Mouse (Mus musculus): Measurements from ENCODE around the gene Hsd3b7. TPM values are rescaled to one million over a fixed set of nuclear protein-coding genes. Genes with fewer than 3 reads are reported as not detected.

Gene Hsd3b7
- total RNA-seq, 1 experiment: 14.7 TPM

DNA sequence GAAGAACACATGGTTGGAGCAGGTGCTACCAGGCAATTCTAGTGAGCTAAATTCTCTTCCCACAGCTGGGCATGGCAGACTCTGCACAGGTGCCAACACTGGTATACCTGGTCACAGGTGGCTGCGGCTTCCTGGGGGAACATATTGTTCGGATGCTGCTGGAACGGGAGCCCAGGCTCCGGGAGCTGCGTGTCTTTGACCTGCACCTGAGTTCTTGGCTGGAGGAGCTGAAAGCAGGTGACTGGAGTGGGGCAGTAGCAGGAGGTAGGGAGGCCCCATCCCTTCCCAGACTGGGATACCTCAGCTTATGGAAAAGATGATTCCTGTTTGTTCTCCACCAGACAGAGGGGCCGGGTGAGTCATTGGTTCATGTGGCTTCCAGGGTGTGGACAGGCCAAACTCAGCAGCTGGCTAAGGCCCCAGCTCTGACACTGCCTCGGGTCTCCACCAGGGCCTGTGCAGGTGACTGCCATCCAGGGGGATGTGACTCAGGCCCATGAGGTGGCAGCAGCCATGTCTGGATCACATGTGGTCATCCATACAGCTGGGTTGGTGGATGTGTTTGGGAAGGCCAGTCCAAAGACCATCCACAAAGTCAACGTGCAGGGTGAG is 712 bp downstream of the Hsd3b7 start:
- no peak for DNase-seq (ENCODE audit: low read depth, low spot score)
- Histone ChIP-seq H3K9ac (ENCODE audit: insufficient read depth, low read depth, low read length, poor library complexity, severe bottlenecking) (peak overlapping the region; percentile 40), H3K4me3 (ENCODE audit: insufficient read depth in 1 of 2, low read depth in 1 of 2, low read length in 2 of 2, poor library complexity in 1 of 2, severe bottlenecking in 1 of 2) (peak overlapping the region; percentile 3 to 61; a peak in 2 of 4 replicates), H3K9me3 (ENCODE audit: control insufficient read depth, insufficient read depth, low read depth, low read length) (no peaks in the 10 kb centered on the region), H3K36me3 (ENCODE audit: control insufficient read depth, insufficient read depth, low read length, poor library complexity, severe bottlenecking) (peaks cover 44% of the 10 kb centered on the region), H3K4me1 (ENCODE audit: control insufficient read depth in 2 of 2, insufficient read depth in 2 of 2, low read length in 2 of 2, poor library complexity in 1 of 2) (peaks cover 0 to 5% of the 10 kb centered on the region in 2 experiments; a peak in 1 of 4 replicates), H3K27ac (ENCODE audit: insufficient read depth, low read depth, low read length, poor library complexity, severe bottlenecking) (no peak overlapping the region)
- TF ChIP-seq ZC3H11A (IDR thresholded peaks at IDR 0.05; ENCODE audit: borderline replicate concordance, low read depth, low read length) (no peak), CHD2 (IDR thresholded peaks at IDR 0.05; ENCODE audit: low read depth, low read length) (no peak), ZNF384 (IDR thresholded peaks at IDR 0.05; ENCODE audit: low read depth, low read length) (no peak), HCFC1 (IDR thresholded peaks at IDR 0.05; ENCODE audit: borderline replicate concordance, insufficient read depth, low read length) (no peak), MAFK (IDR thresholded peaks at IDR 0.05; ENCODE audit: insufficient read depth, low read depth, low read length) (no peak)
- in situ Hi-C loops (cut with MboI; ENCODE audit: low sequenced_read_pairs in 2 of 2, unreplicated experiment in 2 of 2): no loop called here

DNA sequence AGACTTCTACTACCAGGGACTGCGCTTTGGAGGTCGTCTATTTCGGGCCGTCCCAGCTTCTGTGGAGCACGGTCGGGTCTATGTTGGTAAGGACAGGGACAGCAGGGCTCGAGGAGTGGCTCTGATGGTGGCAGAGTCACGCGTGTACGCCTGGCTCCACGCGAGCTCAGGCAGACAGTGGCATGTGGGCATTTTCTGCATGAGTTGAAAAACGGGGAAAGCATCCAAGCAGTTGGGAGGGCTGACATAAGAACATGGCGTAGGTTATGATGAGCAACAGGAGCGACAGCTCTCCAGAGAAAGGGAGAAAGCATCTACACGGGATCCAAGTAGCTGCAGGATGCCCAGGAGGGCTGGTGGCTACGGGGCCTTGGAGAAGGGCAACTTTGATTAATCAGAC is 1.9 kb downstream of the Hsd3b7 start:
- in situ Hi-C loops (cut with MboI; ENCODE audit: low sequenced_read_pairs in 2 of 2, unreplicated experiment in 2 of 2): no loop called here
- no peak overlapping the region for H3K4me3 ChIP-seq (ENCODE audit: insufficient read depth in 1 of 2, low read depth in 1 of 2, low read length in 2 of 2, poor library complexity in 1 of 2, severe bottlenecking in 1 of 2)
- H3K36me3 ChIP-seq (ENCODE audit: control insufficient read depth, insufficient read depth, low read length, poor library complexity, severe bottlenecking): peaks cover 32% of the 10 kb centered on the region
- no peak for DNase-seq (ENCODE audit: low read depth, low spot score)
- H3K4me1 ChIP-seq (ENCODE audit: control insufficient read depth in 2 of 2, insufficient read depth in 2 of 2, low read length in 2 of 2, poor library complexity in 1 of 2): peaks cover 0 to 5% of the 10 kb centered on the region in 2 experiments; a peak in 1 of 4 replicates
- H3K27ac ChIP-seq (ENCODE audit: insufficient read depth, low read depth, low read length, poor library complexity, severe bottlenecking): no peak overlapping the region
- no peak for TF ChIP-seq MAFK (IDR thresholded peaks at IDR 0.05; ENCODE audit: insufficient read depth, low read depth, low read length)
- TF ChIP-seq ZNF384 (IDR thresholded peaks at IDR 0.05; ENCODE audit: low read depth, low read length): no peak
- no peak for TF ChIP-seq ZC3H11A (IDR thresholded peaks at IDR 0.05; ENCODE audit: borderline replicate concordance, low read depth, low read length)
- no peak for TF ChIP-seq HCFC1 (IDR thresholded peaks at IDR 0.05; ENCODE audit: borderline replicate concordance, insufficient read depth, low read length)
- no peak for TF ChIP-seq CHD2 (IDR thresholded peaks at IDR 0.05; ENCODE audit: low read depth, low read length)
- no peak overlapping the region for H3K9ac ChIP-seq (ENCODE audit: insufficient read depth, low read depth, low read length, poor library complexity, severe bottlenecking)
- H3K9me3 ChIP-seq (ENCODE audit: control insufficient read depth, insufficient read depth, low read depth, low read length): no peaks in the 10 kb centered on the region

DNA sequence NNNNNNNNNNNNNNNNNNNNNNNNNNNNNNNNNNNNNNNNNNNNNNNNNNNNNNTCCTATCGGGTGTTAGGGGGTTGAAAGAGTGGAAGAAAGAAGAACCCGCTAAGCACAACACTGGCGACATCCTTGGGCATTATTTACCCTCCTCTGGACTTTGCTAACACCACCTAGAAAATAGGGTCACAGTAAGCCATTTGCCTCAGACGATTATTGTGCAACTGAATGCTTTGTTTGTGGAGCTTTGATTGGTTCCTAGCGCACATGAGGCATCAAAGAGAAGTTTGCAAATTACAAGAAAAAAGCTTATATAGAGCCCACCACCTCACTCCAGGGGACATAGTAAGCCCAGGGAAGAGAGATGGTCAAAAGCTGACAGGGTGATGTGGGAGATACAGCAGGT is 8.4 kb downstream of the Hsd3b7 start:
- TF ChIP-seq HCFC1 (IDR thresholded peaks at IDR 0.05; ENCODE audit: borderline replicate concordance, insufficient read depth, low read length) (no peak), MAFK (IDR thresholded peaks at IDR 0.05; ENCODE audit: insufficient read depth, low read depth, low read length) (no peak), ZC3H11A (IDR thresholded peaks at IDR 0.05; ENCODE audit: borderline replicate concordance, low read depth, low read length) (no peak)

GRCm38 (mm10) chr7:127809846-127810245 is 9.4 kb downstream of the Hsd3b7 start:
- H3K27ac ChIP-seq (ENCODE audit: insufficient read depth, low read depth, low read length, poor library complexity, severe bottlenecking): no peak overlapping the region
- no peak overlapping the region for H3K4me3 ChIP-seq (ENCODE audit: insufficient read depth in 1 of 2, low read depth in 1 of 2, low read length in 2 of 2, poor library complexity in 1 of 2, severe bottlenecking in 1 of 2)
- DNase-seq (ENCODE audit: low read depth, low spot score): no peak
- no peak overlapping the region for H3K9ac ChIP-seq (ENCODE audit: insufficient read depth, low read depth, low read length, poor library complexity, severe bottlenecking)
- H3K36me3 ChIP-seq (ENCODE audit: control insufficient read depth, insufficient read depth, low read length, poor library complexity, severe bottlenecking): no peaks in the 10 kb centered on the region
- in situ Hi-C loops (cut with MboI; ENCODE audit: low sequenced_read_pairs in 2 of 2, unreplicated experiment in 2 of 2): no loop called here
- TF ChIP-seq ZC3H11A (IDR thresholded peaks at IDR 0.05; ENCODE audit: borderline replicate concordance, low read depth, low read length) (no peak), ZNF384 (IDR thresholded peaks at IDR 0.05; ENCODE audit: low read depth, low read length) (no peak), MAFK (IDR thresholded peaks at IDR 0.05; ENCODE audit: insufficient read depth, low read depth, low read length) (no peak), CHD2 (IDR thresholded peaks at IDR 0.05; ENCODE audit: low read depth, low read length) (no peak), HCFC1 (IDR thresholded peaks at IDR 0.05; ENCODE audit: borderline replicate concordance, insufficient read depth, low read length) (no peak)
- H3K4me1 ChIP-seq (ENCODE audit: control insufficient read depth in 2 of 2, insufficient read depth in 2 of 2, low read length in 2 of 2, poor library complexity in 1 of 2): peaks cover 2 to 10% of the 10 kb centered on the region in 2 experiments; a peak in 2 of 4 replicates
- H3K9me3 ChIP-seq (ENCODE audit: control insufficient read depth, insufficient read depth, low read depth, low read length): no peaks in the 10 kb centered on the region

More for the DNA sequence above, 8.4 kb downstream of the Hsd3b7 start:
- Histone ChIP-seq H3K27ac (ENCODE audit: insufficient read depth, low read depth, low read length, poor library complexity, severe bottlenecking) (no peak overlapping the region), H3K9ac (ENCODE audit: insufficient read depth, low read depth, low read length, poor library complexity, severe bottlenecking) (no peak overlapping the region), H3K4me1 (ENCODE audit: control insufficient read depth in 2 of 2, insufficient read depth in 2 of 2, low read length in 2 of 2, poor library complexity in 1 of 2) (peaks cover 2 to 10% of the 10 kb centered on the region in 2 experiments; a peak in 2 of 4 replicates), H3K4me3 (ENCODE audit: insufficient read depth in 1 of 2, low read depth in 1 of 2, low read length in 2 of 2, poor library complexity in 1 of 2, severe bottlenecking in 1 of 2) (no peak overlapping the region), H3K36me3 (ENCODE audit: control insufficient read depth, insufficient read depth, low read length, poor library complexity, severe bottlenecking) (no peaks in the 10 kb centered on the region), H3K9me3 (ENCODE audit: control insufficient read depth, insufficient read depth, low read depth, low read length) (no peaks in the 10 kb centered on the region)
- no peak for DNase-seq (ENCODE audit: low read depth, low spot score)
- in situ Hi-C loops (cut with MboI; ENCODE audit: low sequenced_read_pairs in 2 of 2, unreplicated experiment in 2 of 2): no loop called here

Measured in ES-E14 (cell line).